Mouse (Mus musculus) layer of hippocampus, postnatal 36 days (tissue): ENCODE measurements at regions not wholly inside any gene's neighbourhood (a gene's known extent, or its start where the extent isn't known, plus 50 kb on each side); places are given as distances from the start of the nearest gene placed in this dataset.
A peak's percentile ranks its signal among the peaks of the same experiment; 100 is the strongest.

Experiments used
- DNase-seq, 2 experiments: peaks; one replicate each; pipeline ENCODE4 v3.0.0; 2022

DNA sequence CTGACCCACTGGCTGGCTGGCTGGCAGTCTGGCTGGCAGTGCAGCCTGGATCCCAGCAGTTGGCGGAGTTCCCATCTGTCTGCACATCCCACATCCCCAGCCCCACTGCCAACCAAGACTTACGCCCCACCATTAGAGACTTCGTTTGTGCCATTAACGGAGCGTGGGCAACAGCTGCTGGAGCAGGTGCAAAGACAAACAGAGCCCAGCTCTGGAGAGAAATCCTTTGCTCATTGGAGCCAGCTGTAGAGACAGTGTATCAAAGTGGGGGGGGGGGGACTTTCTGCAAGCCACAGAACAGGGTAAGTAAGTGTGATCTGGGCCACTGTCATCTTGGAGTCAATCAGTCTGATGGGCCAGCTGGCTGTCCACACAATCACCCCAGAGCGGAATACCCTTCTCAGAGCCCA is 52.3 kb downstream of the Rplp1 start:
- DNase-seq, result peak in 1 of 2 experiments; percentile 61

DNA sequence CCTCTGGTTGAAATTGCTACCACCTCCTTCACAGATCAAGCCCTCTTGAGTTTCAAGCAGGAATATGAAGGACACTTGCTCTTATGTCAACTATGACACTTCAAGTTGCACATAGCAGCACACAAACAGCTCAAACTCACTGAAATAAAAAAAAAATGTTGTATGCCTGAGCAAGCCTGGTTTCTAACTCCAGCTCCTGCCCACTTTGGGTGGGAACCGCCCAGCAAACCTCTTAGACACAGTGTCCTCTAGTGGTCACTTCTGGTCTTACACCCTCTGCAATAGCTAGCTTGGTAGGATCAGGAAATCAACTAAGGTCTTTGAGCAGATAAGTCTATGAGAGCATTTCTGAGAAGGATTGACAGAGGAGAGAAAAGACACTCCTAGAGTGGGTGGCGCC is 54.2 kb downstream of the Rplp1 start:
- peak in 1 of 2 experiments; percentile 18 for DNase-seq

DNA sequence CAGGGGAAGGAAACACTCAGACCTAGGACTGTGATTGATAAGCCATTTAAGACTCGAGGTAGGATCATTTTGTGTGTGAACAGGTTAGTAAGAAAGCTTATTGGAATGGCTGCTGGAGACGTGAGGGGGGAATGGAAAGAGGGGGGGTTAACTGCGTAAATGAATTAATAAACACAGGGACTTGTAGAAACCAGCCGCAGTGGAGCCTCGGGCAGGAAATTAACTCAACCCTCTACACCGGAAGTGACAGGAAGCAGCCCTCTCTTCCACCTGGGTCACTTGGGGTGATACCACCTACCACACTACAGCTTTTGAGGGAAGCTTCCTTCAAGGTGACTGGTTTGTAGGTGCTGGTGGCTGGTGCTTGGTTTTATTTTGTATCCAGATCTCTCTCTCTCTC is 54.9 kb downstream of the Rplp1 start:
- DNase-seq, result no peak

DNA sequence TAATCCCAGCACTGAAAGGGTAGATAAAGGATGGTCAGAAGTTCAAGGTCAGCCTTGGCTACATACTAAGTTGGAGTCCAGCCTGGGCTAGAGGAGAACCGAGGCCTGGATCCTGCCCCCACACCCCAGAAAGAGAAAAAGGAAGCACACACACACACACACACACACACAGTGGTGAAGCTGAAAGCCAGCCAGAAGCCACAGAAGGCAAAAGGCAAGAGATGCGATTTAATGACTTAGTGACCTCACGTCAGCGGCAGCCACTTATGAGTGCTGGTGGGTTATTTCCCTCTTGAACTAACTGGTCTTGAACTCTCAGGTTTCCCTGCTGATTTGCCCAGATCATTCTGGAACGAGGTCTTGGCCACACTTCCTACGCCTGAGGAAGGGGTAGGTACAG is 56.5 kb downstream of the Rplp1 start:
- no peak for DNase-seq

DNA sequence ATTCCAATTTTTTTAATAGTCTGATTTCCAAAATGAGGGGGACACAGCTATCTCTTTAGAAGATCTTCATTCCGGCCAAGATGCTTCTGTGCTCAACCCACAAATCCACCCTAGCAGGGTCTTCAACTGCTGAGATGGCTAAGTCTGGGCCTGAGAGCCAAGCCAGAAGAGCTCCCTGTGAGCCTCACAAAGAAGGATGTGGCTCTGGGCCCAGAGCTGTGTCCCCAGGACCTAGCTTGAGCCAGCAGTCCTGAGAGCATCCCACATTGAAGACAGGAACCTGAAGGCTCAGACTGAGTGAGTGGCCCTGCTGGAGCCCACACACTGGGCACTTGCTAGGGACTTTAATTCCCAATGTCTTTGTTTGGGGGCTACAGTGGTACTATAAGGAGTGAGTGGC is 57.7 kb downstream of the Rplp1 start:
- no peak for DNase-seq

DNA sequence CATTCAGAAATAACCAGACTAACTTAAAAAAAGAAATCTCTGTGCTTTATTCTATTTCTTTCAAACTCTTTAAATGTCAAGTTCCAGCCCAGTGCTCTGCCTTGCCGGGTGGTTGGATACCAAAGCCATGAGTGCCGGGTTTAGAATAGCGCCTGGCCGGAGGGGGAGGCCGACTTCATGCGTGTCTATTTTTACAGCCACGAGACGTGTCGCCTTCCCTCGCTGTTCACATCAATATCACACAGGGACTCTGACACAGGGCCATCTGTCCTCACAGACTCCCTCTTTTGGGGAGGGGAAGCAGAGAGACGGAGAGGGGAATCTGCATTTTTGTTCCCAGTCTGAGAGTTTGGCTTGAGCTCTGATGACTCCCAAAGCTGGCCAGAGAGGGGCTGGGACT is 58.7 kb downstream of the Rplp1 start:
- no peak for DNase-seq

GRCm38 (mm10) chr9:61853841-61854240 is 60.5 kb downstream of the Rplp1 start:
- DNase-seq, result no peak

GRCm38 (mm10) chr9:61851331-61851730 is 63.0 kb downstream of the Rplp1 start:
- DNase-seq, result no peak

GRCm38 (mm10) chr9:61848401-61848800 is 65.9 kb downstream of the Rplp1 start:
- DNase-seq, result no peak

DNA sequence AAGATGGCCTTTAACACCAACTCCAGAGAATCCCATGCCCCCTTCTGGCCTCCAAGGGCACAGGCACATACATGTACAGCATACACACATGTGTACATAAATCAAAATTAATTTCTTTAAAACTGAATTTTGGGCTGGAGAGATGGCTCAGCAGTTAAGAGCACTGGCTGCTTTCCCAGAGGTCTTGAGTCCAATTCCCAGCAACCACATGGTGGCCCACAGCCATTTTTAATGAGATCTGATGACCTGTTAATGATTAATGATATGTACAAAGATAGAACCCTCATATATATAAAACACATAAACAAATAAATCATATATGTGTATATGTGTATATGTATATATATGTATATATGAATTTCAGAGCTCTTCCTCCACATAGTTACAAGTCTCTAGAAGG is 66.8 kb downstream of the Rplp1 start:
- DNase-seq, result no peak

DNA sequence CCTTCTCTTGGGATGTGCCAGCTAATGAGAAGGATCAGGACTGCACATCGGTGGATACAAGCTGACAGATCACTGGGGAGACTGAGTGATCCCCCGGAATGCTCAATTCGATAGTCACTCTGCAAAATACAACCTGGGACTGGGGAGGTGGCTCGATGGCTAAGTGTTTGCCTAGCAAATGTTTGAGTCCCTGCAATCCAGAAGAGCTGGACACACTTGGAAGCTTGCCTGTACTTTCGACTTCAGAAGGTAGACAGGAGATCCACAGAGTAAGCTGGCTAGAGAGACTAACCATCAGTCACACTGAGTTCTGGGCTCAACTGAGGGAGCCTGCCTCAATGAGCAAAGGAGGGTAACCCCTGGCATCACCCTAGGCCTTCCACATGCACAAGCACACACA is 69.7 kb downstream of the Rplp1 start:
- no peak for DNase-seq

DNA sequence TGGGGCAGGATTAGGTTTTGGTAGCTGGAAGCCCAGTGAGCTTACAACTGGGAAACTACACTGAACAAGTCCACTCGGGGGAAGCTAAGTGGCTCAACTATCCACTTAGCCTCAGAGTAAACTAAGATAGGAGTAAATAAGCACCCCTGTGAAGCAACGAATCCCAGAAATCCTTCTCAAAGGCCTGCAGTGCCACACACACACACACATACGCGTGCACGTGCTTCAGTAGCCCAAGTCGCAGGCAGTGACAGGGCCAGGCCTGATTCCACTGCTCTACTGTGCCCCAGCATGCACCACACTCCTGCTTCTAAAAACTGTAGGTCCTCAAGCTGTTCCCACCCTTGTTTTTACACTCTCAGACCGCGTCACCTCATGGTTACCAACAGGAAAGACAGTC is 70.2 kb downstream of the Rplp1 start:
- no peak for DNase-seq

- DNase-seq, result no peak
Measured at GRCm38 (mm10) chr9:61843513-61843912, 70.8 kb downstream of the Rplp1 start.

DNA sequence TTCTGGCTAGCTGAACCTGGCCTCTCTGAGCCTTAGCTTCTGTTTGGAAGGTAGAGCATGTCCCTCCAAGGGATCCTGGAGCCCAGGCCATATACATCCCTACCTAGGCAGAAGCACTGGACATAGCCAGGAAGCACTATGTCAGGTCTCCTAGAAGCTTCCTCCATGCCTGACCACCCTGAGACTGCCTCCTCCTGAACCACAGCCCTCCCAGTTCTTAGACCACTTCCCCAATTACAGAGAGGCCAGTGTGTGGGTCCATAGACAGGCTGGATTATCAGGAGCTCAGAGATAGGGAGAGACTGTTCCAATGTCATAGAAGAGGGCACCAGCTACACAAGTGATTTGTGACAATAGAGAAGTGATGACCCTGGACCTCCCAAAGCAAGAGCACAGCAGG is 72.0 kb downstream of the Rplp1 start:
- no peak for DNase-seq

GRCm38 (mm10) chr9:61841222-61841621 is 73.1 kb downstream of the Rplp1 start:
- no peak for DNase-seq

- no peak for DNase-seq
Measured at GRCm38 (mm10) chr9:61840353-61840752, 74.0 kb downstream of the Rplp1 start.

DNA sequence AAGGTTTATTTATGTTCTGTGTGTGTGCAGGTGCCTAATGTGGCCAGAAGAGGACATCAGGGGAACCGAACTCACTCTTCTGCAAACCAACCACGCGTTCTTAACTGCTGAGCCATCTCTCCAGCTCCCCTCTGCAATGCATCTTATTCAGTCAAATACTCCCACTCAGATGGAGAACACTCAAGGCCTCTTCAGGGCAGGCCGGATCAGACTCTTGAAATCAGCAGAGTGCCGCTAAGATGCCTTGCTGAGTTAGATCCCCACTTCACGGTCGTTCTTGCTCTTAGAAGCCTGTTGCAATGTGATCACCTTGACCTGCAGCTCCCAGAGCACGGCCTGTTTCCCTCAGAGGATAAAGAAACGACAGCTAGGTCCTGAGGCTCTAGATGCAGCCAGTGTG is 81.1 kb downstream of the Rplp1 start:
- no peak for DNase-seq

GRCm38 (mm10) chr9:61830236-61830635 is 84.1 kb downstream of the Rplp1 start:
- DNase-seq, result peak; percentile 83 to 86

DNA sequence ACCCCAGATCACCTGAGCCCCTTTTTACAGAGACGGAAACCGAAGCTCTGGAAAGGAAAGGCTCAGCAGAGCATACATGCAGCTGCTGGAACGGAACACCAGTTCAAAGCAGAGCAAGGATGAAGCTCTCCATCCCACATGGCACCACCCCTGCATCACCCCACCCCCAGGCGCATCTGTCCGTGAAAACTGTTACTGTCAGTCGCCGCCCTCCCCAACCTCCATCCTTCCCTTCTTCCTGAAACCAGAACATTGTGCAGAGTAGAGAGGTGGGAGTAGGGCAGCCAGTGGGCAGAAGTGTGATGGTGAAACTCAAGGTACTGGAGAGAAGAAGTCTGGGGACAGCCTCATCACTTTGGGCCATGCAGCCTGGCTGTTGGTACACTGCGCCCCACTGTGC is 84.6 kb downstream of the Rplp1 start:
- DNase-seq, result no peak

GRCm38 (mm10) chr9:61829301-61829700 is 85.0 kb downstream of the Rplp1 start:
- DNase-seq, result no peak

DNA sequence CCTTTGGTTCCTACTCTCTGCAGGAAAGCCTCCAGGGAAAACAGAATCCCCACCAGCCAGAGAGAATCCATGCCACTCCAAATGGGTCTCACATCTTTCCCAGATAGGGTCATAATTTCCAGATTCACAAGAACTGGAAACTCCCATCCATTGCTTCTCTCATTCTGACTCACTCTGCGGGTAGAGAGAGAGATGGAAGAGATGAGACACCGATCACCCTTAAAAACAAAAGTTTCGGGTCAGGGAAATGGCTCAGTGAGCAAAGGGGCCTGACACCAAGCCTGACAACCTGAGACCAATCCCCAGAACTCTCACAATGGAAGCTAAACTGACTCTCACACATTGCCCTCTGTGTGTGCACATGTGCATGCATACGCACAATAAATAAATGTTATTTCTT is 86.6 kb downstream of the Rplp1 start:
- no peak for DNase-seq

GRCm38 (mm10) chr9:61827014-61827413 is 87.3 kb downstream of the Rplp1 start:
- no peak for DNase-seq

- DNase-seq, result no peak
Measured at GRCm38 (mm10) chr9:61826415-61826814, 87.9 kb downstream of the Rplp1 start.

- DNase-seq, result no peak
Measured at GRCm38 (mm10) chr9:61825804-61826203, 88.5 kb downstream of the Rplp1 start.

- no peak for DNase-seq
Measured at GRCm38 (mm10) chr9:61819836-61820235, 94.5 kb downstream of the Rplp1 start.
